Mouse (Mus musculus) ES-Bruce4 (cell line): Measurements from ENCODE around the gene Gpsm1.

Source experiments
- CTCF ChIP-seq: IDR thresholded peaks from one replicate; pipeline ENCODE4 v1.8.1; 2011; ENCODE audit warnings: low read depth, low read length
- EP300 ChIP-seq: IDR thresholded peaks from 2 replicates; pipeline ENCODE4 v1.6.1; 2011; ENCODE audit warnings: low read depth, low read length; ENCODE audit not compliant: insufficient read depth
- POLR2A ChIP-seq: IDR thresholded peaks from one replicate; pipeline ENCODE4 v1.8.1; 2011; ENCODE audit warnings: low read length; ENCODE audit not compliant: insufficient read depth

- TF ChIP-seq CTCF (no peak), POLR2A (no peak), EP300 (no peak)
Observed at GRCm38 (mm10) chr2:26266066-26266742, 49.1 kb upstream of the Gpsm1 start.
